Mouse (Mus musculus): Measurements from ENCODE around the gene Trim41.

GRCm38 (mm10) chr11:48819614-48820307 lies 2.6 kb upstream of the Trim41 start:
- TF ChIP-seq CTCF (IDR thresholded peaks at IDR 0.05; ENCODE audit: control insufficient read depth, insufficient read depth, insufficient replicate concordance, low read depth, low read length), result no peak
- TF ChIP-seq POLR2A (IDR thresholded peaks at IDR 0.05; ENCODE audit: control insufficient read depth, low read depth, low read length), result no peak
